Mouse (Mus musculus): ENCODE data around the gene Btbd35f25. TPM values are rescaled to one million over a fixed set of nuclear protein-coding genes. Genes with fewer than 3 reads are reported as not detected.
"Not testable (repeated sequence)": the region's sequence is repeated elsewhere in the genome, so short reads cannot be mapped to it uniquely, and the experiment has no call there.

Btbd35f25 gene
- polyA plus RNA-seq (2017; shearing (Covaris generic)), result not detected

- ATAC-seq, result not testable (repeated sequence)
These were observed at the start of gene Btbd35f25 for GRCm38 (mm10) chrX:31717056-31717455. Gene Btbd35f25 (minus strand): TSS chrX:31717156.

DNA sequence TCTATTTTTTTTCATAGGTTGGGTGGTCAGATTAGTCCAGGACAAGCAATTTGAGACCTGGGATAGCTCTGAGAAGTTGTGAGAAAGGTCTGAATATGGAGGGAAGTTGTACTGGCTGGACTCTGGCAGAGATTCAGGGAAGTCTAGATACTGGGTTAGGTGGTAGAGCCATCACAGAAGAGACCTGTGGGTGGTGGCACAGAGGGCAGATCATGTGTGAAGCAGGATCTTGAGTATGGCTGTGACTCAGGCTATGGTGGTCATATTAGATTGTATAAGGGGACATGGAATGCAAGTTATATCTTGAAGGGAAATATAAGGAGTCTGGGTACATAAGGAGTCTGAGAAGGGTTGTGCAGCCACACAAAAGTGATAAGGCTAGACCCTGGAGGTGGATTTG, 49.3 kb upstream of the Btbd35f25 start:
- ATAC-seq, result no peak

DNA sequence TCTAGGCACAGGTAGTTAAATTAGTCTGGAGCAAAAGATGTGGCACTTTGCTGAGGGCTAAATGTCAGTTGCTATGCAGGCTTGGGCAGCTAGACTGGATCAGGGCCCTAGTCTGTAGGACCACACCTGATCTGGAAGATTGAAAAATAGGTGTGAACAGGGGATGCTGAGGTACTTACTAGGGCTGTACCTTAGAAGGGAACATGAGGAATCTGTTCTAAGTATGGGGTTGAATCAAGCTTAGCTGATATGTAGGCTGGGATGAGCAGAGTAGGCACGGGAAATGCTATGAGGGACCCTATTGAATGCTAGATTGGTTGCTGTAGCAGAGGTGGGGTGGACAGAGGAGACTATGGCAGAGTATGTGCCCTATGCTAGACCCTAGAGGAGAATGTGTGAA, 47.0 kb upstream of the Btbd35f25 start:
- no peak for ATAC-seq

DNA sequence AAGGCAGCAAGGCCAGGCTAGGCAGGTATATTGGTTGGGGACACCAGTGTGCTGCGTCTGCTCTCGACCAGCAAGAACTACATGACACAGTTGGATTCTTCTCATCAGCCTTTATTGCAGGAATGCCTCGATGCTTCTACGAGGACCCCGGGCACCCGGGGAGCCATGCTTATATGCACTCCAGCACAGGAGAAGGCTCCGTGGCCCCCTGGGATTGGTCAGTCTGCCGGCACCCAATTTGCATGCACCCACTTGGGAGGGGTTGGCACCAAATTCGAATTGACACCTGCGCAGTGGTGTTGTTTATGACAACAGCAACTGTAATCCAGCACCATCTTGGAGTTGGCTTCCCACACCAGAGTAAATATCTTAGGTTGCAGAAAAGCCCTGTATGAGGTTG, 28.1 kb upstream of the Btbd35f25 start:
- no peak for ATAC-seq

GRCm38 (mm10) chrX:31736958-31737357, 20.0 kb upstream of the Btbd35f25 start:
- ATAC-seq, result no peak

Other genes starting within 250 kb of the Btbd35f25 start
- not detected for gene Gm21883, start 142.9 kb downstream of the Btbd35f25 start, polyA plus RNA-seq (2017; shearing (Covaris generic))
- gene Spin2e, start 98.2 kb downstream of the Btbd35f25 start, polyA plus RNA-seq (2017; shearing (Covaris generic)), result not detected
- not detected for gene Gm21637, start 244.9 kb upstream of the Btbd35f25 start, polyA plus RNA-seq (2017; shearing (Covaris generic))